Mouse (Mus musculus): Measurements from ENCODE around the gene Nek10. TPM values are rescaled to one million over a fixed set of nuclear protein-coding genes. Genes with fewer than 3 reads are reported as not detected.
"Not testable (repeated sequence)": the region's sequence is repeated elsewhere in the genome, so short reads cannot be mapped to it uniquely, and the experiment has no call there.

Gene Nek10
- 0.05 TPM in 1 of 2 replicates, not detected in the other for total RNA-seq (2017)

DNA sequence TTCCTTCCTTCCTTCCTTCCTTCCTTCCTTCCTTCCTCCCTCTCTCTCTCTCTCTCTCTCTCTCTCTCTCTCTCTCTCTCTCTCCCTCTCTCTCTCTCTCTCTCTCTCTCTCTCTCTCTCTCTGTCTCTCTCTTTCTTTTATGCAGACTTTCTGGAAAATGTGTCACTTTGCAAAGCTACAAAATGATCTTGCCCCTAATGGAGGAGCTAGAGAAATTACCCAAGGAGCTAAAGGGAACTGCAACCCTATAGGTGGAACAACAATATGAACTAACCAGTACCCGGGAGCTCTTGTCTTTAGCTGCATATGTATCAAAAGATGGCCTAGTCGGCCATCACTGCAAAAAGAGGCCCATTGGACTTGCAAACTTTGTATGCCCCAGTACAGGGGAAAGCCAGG, at the start of gene Nek10:
Gene Nek10 (plus strand): TSS at position 301 of the 400 bp plus-strand sequence.
- ATAC-seq (replicated peaks; ENCODE audit: low read depth, poor library complexity, severe bottlenecking): not testable (repeated sequence)

DNA sequence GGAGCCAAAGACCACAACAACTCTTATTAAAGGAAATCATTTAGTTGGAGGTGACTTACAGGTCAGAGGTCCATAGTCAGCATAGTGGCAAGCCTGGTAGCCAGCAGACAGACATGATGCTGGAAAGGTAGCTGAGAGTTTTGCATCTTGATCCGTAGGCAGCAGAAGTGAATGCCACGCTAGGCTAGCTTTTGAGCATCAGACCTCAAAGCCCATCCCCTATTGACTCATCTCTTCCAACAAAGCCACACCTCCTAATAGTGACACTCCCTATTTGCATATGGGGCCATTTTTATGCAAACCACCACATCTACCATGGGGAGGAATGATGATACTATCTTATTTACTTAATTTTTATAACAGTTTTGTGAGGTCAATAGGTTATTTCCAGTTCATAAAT, 22.0 kb upstream of the Nek10 start:
- ATAC-seq (replicated peaks; ENCODE audit: low read depth, poor library complexity, severe bottlenecking): no peak

DNA sequence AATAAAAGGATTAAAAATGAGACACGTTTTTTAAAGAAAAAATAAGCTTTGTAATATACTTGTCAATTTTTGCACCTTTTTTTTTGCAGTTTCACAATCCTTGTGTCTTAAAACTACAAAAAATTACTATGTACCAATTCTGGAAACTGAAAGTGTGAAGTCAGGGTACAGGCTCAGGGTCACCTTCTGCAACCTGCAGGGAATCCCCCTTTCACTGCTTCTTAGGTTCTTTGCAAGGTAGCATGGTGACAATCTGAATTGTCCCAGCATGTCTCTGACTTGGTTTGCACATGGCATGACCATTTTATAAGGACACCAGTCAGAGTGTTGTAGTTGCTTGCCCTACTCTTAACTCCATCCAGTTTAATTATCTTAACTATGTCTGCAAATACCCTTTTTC, 19.0 kb upstream of the Nek10 start:
- no peak for ATAC-seq (replicated peaks; ENCODE audit: low read depth, poor library complexity, severe bottlenecking)

DNA sequence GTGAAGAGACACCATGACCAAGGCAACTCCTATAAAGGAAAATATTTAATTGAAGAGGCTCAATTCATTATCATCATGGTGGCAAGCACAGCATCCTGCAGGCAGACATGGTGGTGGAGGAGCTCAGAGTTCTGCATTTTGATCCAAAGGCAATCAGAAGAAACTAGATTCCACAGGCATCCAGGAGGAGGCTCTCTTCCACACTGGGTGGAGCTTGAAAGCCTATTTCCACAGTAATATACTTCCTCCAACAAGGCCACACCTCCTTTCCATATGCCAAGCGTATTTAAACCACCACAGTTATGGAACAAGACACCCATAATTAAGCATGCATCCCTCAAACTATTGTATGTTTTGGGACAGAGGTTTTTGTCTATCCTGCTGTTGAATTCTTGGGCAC, 16.2 kb upstream of the Nek10 start:
- 0 out of 2 replicates have a peak, but pooled peaks have one; percentile 36 for ATAC-seq (replicated peaks; ENCODE audit: low read depth, poor library complexity, severe bottlenecking)

- ATAC-seq (replicated peaks; ENCODE audit: low read depth, poor library complexity, severe bottlenecking): no peak
Observed at GRCm38 (mm10) chr14:14789840-14790470, 13.3 kb upstream of the Nek10 start.

- ATAC-seq (replicated peaks; ENCODE audit: low read depth, poor library complexity, severe bottlenecking): peak; percentile 46
Observed at GRCm38 (mm10) chr14:14799861-14800260, 3.4 kb upstream of the Nek10 start.

DNA sequence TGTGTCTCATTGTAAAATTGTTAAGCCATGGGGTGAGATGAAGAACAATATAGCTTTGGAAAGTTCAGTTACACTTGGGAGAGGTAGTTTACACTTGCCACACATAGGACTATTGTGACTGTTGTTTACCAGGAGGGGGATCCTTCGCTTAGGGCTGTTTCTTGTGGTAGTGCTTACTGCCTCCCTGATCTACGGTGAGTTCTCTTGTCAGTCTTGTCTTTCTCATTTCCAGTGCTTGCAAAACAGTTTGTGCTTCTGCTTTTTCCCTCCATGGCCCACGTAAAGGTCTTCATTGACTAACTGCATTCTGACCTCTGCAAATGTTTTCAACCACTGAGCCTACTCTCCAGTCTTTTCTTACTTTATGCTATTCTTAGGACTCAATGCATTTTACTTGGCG, 2.9 kb upstream of the Nek10 start:
- peak; percentile 78 for ATAC-seq (replicated peaks; ENCODE audit: low read depth, poor library complexity, severe bottlenecking)

DNA sequence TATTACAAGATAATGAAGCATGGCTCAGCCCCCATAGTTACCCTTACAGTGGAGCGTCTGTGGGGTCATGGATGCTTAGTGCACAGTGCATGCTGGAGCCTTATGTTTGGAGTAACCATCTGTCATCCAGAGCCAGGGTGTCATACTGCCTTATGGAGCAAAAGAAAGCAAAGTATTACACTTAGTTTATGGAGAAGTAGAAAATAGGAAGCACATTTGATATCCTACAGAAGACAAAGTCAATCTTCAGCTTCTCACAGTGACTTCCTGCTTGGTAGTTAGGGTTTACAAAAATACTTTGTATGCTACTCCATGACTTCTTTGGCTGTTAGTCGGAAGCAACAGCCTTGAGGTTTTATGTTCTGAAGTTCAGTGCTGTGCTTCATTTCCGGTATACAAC, 2.4 kb upstream of the Nek10 start:
- ATAC-seq (replicated peaks; ENCODE audit: low read depth, poor library complexity, severe bottlenecking): peak; percentile 43

- ATAC-seq (replicated peaks; ENCODE audit: low read depth, poor library complexity, severe bottlenecking): no peak
Observed at GRCm38 (mm10) chr14:14803921-14804517, 804 bp downstream of the Nek10 start.

- peak; percentile 77 for ATAC-seq (replicated peaks; ENCODE audit: low read depth, poor library complexity, severe bottlenecking)
Observed at GRCm38 (mm10) chr14:14804518-14805212, 1.4 kb downstream of the Nek10 start.

- ATAC-seq (replicated peaks; ENCODE audit: low read depth, poor library complexity, severe bottlenecking): no peak
Observed at GRCm38 (mm10) chr14:14832520-14833240, 29.5 kb downstream of the Nek10 start.

DNA sequence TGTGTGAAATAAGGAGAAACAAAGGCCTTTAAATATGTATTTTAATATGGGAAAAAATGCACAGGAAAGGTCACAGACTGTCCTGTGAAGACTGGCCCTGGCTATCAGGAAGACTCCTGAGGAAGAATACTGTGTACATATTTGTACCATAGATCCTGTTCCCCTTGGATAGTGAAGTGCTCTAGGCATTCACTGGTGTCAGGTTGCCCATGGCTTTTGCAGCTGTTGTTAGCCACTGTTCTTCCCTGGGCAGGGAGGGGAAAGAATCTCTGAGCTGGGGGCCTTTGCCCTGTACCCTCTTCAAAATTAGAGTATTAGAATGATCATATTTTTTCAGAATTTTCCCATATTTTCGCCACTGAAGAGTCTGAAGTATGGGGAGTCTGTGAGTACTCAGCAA, 30.3 kb downstream of the Nek10 start:
- no peak for ATAC-seq (replicated peaks; ENCODE audit: low read depth, poor library complexity, severe bottlenecking)

- ATAC-seq (replicated peaks; ENCODE audit: low read depth, poor library complexity, severe bottlenecking): no peak
Observed at GRCm38 (mm10) chr14:14834266-14834665, 31.1 kb downstream of the Nek10 start.

DNA sequence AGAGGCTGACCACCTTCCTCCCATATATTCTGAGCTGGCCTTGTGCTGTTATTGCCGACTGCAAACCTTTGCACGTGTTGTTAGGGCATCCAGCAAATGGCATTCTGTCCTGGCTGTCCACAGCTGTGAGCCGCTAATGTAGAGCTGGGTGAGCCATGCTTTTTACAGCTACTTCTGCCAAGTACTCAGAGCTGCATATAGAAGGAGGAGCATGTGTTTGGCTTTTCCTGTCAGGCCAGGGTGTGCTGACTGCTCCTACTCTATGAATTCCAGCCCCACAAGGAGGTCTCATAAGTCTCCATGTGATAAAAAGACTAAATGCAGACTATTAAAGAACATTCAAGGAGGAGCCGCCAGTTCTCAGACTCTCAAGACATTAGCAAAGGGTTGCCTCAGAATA, 34.4 kb downstream of the Nek10 start:
- ATAC-seq (replicated peaks; ENCODE audit: low read depth, poor library complexity, severe bottlenecking): no peak

DNA sequence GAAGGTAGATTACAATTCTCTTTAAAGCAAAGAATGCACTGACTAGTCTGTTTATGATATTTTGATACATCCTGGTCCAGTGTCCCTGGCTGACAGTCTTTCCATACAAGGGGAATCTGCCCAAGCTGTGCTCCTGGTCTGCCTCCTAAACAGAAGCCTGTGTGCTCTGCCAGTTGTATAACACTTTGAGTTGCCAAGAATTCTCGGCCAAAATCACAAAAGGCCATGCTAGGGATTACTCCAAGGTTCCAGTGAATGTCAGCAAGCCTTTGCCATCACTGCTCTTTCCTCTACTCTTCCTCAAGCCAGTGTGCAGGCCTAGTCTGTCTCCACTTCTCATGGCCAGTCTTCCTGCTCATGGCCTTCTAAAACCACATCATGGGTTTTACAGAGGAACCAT, 34.9 kb downstream of the Nek10 start:
- no peak for ATAC-seq (replicated peaks; ENCODE audit: low read depth, poor library complexity, severe bottlenecking)

DNA sequence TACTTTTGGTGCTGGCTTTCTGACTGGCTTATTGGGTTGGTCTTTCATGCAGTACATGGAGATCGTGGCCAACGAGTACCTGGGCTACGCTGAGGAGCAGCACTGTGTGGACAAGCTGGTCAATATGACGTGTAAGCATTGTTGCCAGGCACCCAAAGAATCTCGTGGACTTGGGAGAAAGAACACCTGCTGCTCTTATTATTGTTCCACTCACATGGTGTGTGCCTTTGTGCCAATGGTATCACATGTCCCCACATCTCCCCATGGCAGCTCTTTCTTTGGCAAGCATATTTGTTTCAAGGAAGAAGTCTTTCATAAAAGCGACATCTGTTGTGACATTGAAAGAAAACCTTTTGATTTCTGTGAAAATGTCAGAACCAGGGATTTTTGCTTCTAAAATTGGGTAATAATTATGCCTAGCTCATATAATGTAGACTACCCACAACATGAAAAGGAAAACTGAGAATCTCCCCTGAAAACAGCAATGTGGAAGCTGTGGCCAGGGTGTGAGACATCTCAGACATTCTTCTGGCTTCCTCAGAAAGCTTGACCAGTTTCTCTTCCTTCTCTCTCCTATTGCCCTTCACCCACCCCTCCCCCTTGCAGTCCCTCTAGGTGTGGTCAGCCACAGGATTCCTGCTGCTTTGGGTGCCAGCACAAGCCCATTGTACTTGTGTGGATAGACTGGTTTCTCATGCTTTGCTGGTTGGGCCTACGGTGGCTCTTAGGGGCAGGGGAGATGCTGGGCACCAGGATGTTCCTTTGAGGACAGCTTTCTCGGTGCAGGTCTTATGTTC, 39.7 kb downstream of the Nek10 start:
- peak; percentile 83 for ATAC-seq (replicated peaks; ENCODE audit: low read depth, poor library complexity, severe bottlenecking)

DNA sequence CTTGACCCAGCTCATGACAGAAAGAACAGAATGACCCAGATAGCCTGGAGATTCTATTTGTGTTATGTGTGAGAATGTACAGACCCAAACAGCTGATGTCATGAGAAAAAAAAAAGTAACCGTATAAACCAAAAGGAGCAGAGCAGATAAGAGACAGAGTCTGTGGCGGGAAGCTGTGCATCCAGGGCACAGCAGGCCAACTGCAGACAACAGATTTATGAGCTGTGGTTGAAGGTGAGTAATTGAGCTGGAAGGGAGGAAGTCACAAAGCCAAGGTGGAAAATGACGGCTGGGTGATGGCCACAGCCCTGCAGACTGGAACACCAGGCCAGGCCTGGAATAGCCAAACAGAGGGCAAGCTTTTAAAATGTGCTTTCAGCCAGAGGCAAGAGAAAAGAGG, 49.6 kb downstream of the Nek10 start:
- 0 out of 2 replicates have a peak, but pooled peaks have one; percentile 47 for ATAC-seq (replicated peaks; ENCODE audit: low read depth, poor library complexity, severe bottlenecking)

GRCm38 (mm10) chr14:14860331-14860730, 57.1 kb downstream of the Nek10 start:
- no peak for ATAC-seq (replicated peaks; ENCODE audit: low read depth, poor library complexity, severe bottlenecking)

DNA sequence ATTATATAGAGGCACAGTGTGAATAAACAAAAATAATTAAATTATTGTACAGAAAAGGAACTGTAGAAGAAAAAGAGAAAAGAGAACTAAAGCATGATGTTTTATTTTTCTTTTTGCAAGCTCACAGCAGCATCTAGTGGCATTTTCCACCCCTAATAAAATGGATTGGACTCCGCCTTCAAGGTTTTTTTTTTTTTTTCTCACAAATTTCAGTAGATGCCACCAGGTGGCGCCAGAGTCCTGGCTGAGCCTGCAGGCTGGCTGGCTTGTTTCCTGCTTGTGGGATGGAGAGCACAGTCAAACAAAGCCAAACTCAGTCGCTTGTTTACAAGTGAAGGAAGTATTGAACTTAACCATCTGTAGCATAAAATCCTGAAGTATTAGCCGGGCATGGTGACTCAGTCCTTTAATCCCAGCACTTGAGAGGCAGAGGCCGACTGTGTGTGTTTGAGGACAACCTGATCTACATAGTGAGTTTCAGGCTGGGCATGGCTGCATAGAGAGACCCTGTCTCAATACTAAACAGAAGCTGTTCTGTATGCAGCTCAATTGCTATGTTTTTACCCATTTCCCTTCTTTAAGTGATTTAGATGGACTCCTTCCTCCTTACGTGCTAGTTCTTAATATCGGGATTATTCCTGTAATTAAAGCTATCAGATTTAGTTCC, 60.6 kb downstream of the Nek10 start:
- ATAC-seq (replicated peaks; ENCODE audit: low read depth, poor library complexity, severe bottlenecking): peak; percentile 94

All from common myeloid progenitor, adult 5-6 weeks (primary cell).